Mouse (Mus musculus): Measurements from ENCODE around the gene Zfp148. TPM values are rescaled to one million over a fixed set of nuclear protein-coding genes. Genes with fewer than 3 reads are reported as not detected.

Zfp148 gene
- polyA plus RNA-seq, 1 experiment from 2014 or later, result 55.1 TPM

DNA sequence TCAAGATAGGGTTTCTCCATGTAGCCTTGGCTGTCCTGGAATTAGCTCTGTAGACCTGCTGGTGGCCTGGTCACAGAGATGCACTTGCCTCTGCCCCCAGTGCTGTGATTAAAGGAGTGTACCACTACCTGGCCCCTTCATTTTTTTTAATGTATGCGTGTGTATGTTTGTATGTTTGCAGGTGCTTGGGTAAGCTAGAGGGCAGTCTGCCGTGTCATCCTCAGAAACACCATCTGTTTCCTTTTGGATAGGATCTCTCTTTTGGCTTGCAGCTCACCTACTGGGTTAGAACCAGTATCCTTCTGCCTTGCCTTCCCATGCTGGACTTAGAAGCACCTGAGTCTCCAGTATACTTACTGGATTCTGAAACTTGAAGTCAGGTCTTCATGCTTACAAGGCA is 29.5 kb downstream of the Zfp148 start:
- Histone ChIP-seq H3K4me1 (ENCODE audit: control insufficient read depth, insufficient read depth, low read length) (peaks cover 8% of the 10 kb centered on the region; the same call in 1 of the 2 replicates), H3K27ac (ENCODE audit: low read length) (no peak overlapping the region), H3K4me2 (replicated peaks; ENCODE audit: low read depth, low read length) (no peak overlapping the region), H3K36me3 (ENCODE audit: control insufficient read depth, insufficient read depth, low read length) (no peaks in the 10 kb centered on the region), H3K9me3 (ENCODE audit: control insufficient read depth, low read depth, low read length) (no peaks in the 10 kb centered on the region; the same call in 1 of the 2 replicates), H3K9ac (replicated peaks; ENCODE audit: low read depth, low read length) (no peak overlapping the region), H3K4me3 (ENCODE audit: low read depth, low read length) (no peak overlapping the region), H3K27me3 (ENCODE audit: control insufficient read depth, insufficient read depth, low read length) (no peaks in the 10 kb centered on the region)
- 96% methylated on average over 2 of the region's 2 CpGs for WGBS
- ATAC-seq (ENCODE audit: insufficient number of reproducible peaks, insufficient read depth, low FRiP score, low read depth), result no peak

DNA sequence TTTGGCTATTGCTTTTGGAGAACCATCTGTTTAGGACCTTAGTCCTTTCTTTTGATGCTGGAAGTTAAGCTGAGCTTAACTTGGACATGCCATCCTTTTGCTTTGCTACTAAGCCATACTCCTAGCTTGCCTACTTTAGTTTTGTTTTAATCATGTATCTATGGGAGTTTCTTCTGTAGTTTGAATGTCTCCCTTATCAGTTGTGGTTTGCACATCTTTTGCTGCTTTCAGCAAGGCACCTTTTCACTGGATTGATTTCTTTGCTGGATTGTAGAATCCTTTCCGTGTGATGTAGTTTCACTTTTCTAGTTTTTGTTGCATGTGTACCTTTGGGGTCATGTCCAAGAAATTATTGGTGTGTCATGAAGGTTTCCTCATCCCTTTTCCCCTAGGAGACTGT is 30.0 kb downstream of the Zfp148 start:
- no peak overlapping the region for H3K4me3 ChIP-seq (ENCODE audit: low read depth, low read length)
- no peak for ATAC-seq (ENCODE audit: insufficient number of reproducible peaks, insufficient read depth, low FRiP score, low read depth)
- WGBS, result 79% methylated on average over 1 of the region's 1 CpGs
- peaks cover 11% of the 10 kb centered on the region; the same call in 1 of the 2 replicates for H3K4me1 ChIP-seq (ENCODE audit: control insufficient read depth, insufficient read depth, low read length)
- no peaks in the 10 kb centered on the region for H3K36me3 ChIP-seq (ENCODE audit: control insufficient read depth, insufficient read depth, low read length)
- H3K27me3 ChIP-seq (ENCODE audit: control insufficient read depth, insufficient read depth, low read length), result no peaks in the 10 kb centered on the region
- no peak overlapping the region for H3K27ac ChIP-seq (ENCODE audit: low read length)
- H3K9me3 ChIP-seq (ENCODE audit: control insufficient read depth, low read depth, low read length), result no peaks in the 10 kb centered on the region; the same call in 1 of the 2 replicates
- H3K9ac ChIP-seq (replicated peaks; ENCODE audit: low read depth, low read length), result no peak overlapping the region
- H3K4me2 ChIP-seq (replicated peaks; ENCODE audit: low read depth, low read length), result no peak overlapping the region

DNA sequence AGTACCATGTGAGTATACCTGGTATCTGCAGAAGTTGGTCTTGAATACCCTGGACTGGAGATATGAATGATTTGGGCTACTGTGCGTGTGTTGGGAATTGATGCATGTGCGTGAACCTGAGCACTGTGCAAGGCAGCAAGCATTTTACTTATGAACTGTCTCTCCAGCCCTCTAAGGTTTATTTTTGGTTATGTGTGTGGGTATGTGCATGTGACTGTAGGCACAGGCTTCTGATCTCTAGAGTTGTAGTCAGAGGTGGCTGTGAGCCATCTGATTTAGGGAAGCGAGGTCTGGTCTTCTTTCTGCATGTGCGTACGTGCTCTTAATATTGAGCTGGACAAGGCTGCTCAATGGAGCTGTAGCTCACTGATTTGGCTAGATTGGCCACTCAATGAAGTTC is 33.6 kb downstream of the Zfp148 start:
- Histone ChIP-seq H3K4me3 (ENCODE audit: low read depth, low read length) (no peak overlapping the region), H3K36me3 (ENCODE audit: control insufficient read depth, insufficient read depth, low read length) (no peaks in the 10 kb centered on the region), H3K4me1 (ENCODE audit: control insufficient read depth, insufficient read depth, low read length) (peaks cover 20% of the 10 kb centered on the region), H3K27me3 (ENCODE audit: control insufficient read depth, insufficient read depth, low read length) (no peaks in the 10 kb centered on the region), H3K9ac (replicated peaks; ENCODE audit: low read depth, low read length) (no peak overlapping the region), H3K9me3 (ENCODE audit: control insufficient read depth, low read depth, low read length) (no peaks in the 10 kb centered on the region), H3K4me2 (replicated peaks; ENCODE audit: low read depth, low read length) (no peak overlapping the region), H3K27ac (ENCODE audit: low read length) (no peak overlapping the region)
- no peak for ATAC-seq (ENCODE audit: insufficient number of reproducible peaks, insufficient read depth, low FRiP score, low read depth)
- 79% methylated on average over 5 of the region's 5 CpGs for WGBS

DNA sequence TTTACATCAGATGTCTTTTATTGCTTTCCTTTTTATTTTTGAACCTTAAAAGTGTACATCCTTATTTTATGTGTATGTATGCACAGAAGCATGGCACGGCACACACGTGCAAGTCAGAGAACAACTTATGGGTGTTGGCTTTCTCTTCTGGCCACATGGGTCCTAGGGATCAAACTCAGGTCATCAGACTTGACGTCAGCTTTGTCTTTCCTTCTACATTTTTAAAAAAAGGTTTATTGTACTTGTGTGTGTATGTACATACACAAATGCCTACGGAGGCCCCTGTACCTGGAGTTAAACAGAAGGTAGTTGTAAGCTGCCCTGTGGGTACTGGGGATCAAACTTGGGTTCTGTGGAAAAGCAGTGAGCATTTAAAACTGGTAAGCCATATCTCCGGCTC is 35.0 kb downstream of the Zfp148 start:
- Histone ChIP-seq H3K4me1 (ENCODE audit: control insufficient read depth, insufficient read depth, low read length) (peaks cover 20% of the 10 kb centered on the region), H3K9me3 (ENCODE audit: control insufficient read depth, low read depth, low read length) (no peaks in the 10 kb centered on the region), H3K4me3 (ENCODE audit: low read depth, low read length) (no peak overlapping the region), H3K9ac (replicated peaks; ENCODE audit: low read depth, low read length) (no peak overlapping the region), H3K36me3 (ENCODE audit: control insufficient read depth, insufficient read depth, low read length) (no peaks in the 10 kb centered on the region; the same call in 1 of the 2 replicates), H3K4me2 (replicated peaks; ENCODE audit: low read depth, low read length) (no peak overlapping the region), H3K27ac (ENCODE audit: low read length) (no peak overlapping the region; the same call in 1 of the 2 replicates), H3K27me3 (ENCODE audit: control insufficient read depth, insufficient read depth, low read length) (no peaks in the 10 kb centered on the region)
- no peak for ATAC-seq (ENCODE audit: insufficient number of reproducible peaks, insufficient read depth, low FRiP score, low read depth)
- 67% methylated on average over 5 of the region's 5 CpGs for WGBS

DNA sequence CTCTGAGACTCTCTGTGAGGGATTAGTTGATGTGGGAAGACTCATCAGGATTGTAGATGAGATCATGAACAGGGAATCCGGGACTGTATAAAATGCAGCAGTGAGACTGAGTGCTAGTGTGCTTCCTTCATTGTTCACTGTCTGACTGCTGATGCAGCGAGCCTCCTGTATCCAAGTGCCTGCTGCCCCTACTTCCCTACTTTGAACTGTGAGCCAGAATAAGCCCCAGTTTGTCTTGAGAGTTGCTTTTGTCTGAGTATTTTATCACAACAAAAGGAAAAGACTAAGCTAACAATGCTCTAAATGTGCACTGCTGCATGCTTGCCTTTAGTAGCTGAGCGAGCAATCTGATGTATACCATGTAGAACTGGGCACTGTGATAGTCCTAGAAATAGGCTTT is 47.7 kb downstream of the Zfp148 start:
- Histone ChIP-seq H3K9me3 (ENCODE audit: control insufficient read depth, low read depth, low read length) (no peaks in the 10 kb centered on the region), H3K27ac (ENCODE audit: low read length) (no peak overlapping the region), H3K4me2 (replicated peaks; ENCODE audit: low read depth, low read length) (no peak overlapping the region), H3K4me1 (ENCODE audit: control insufficient read depth, insufficient read depth, low read length) (no peaks in the 10 kb centered on the region), H3K9ac (replicated peaks; ENCODE audit: low read depth, low read length) (no peak overlapping the region), H3K4me3 (ENCODE audit: low read depth, low read length) (no peak overlapping the region), H3K27me3 (ENCODE audit: control insufficient read depth, insufficient read depth, low read length) (no peaks in the 10 kb centered on the region), H3K36me3 (ENCODE audit: control insufficient read depth, insufficient read depth, low read length) (peaks cover 5% of the 10 kb centered on the region; the same call in 1 of the 2 replicates)
- 84% methylated on average over 3 of the region's 3 CpGs for WGBS
- ATAC-seq (ENCODE audit: insufficient number of reproducible peaks, insufficient read depth, low FRiP score, low read depth), result no peak

DNA sequence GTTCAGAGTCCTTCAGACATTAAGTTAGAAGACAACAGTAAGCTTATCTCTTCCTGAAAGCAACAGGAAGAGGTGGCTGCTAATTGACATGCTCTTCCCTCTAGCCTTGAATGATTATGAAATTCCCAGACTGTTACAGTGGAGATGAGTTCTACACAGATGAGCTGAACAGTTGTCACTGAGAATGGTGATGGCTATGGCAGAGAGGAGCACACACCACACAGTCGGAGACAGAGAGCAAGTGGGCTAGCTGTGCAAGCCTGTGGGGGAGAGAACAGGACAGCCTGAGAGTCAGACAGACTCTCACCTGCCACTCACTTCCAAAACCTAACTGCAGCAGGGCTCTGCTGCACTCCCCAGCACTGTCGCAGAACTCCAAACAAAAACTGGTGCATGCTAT is 51.0 kb downstream of the Zfp148 start:
- Histone ChIP-seq H3K27me3 (ENCODE audit: control insufficient read depth, insufficient read depth, low read length) (no peaks in the 10 kb centered on the region), H3K9me3 (ENCODE audit: control insufficient read depth, low read depth, low read length) (no peaks in the 10 kb centered on the region), H3K36me3 (ENCODE audit: control insufficient read depth, insufficient read depth, low read length) (peaks cover 14% of the 10 kb centered on the region), H3K9ac (replicated peaks; ENCODE audit: low read depth, low read length) (no peak overlapping the region), H3K4me1 (ENCODE audit: control insufficient read depth, insufficient read depth, low read length) (no peaks in the 10 kb centered on the region), H3K4me3 (ENCODE audit: low read depth, low read length) (no peak overlapping the region), H3K4me2 (replicated peaks; ENCODE audit: low read depth, low read length) (no peak overlapping the region), H3K27ac (ENCODE audit: low read length) (no peak overlapping the region)
- 86% methylated on average over 2 of the region's 2 CpGs for WGBS
- no peak for ATAC-seq (ENCODE audit: insufficient number of reproducible peaks, insufficient read depth, low FRiP score, low read depth)

DNA sequence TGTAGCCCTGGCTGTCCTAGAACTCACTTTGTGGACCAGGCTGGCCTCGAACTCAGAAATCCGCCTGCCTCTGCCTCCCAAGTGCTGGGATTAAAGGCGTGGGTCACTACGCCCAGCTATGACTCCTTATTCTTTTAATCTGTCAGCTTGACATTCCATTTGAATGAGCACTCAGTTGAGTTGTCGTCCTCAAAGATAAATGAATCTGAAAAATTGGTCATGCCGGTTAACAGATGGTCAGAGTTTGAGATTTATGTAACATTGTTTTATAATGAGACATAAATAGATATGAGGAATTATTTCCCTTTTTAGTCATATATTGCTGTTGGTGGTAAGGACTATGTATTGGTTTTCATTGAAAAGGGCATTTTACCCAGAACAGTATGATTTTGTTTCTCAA is 60.4 kb downstream of the Zfp148 start:
- peaks cover 12% of the 10 kb centered on the region for H3K36me3 ChIP-seq (ENCODE audit: control insufficient read depth, insufficient read depth, low read length)
- H3K4me3 ChIP-seq (ENCODE audit: low read depth, low read length), result no peak overlapping the region
- no peaks in the 10 kb centered on the region for H3K27me3 ChIP-seq (ENCODE audit: control insufficient read depth, insufficient read depth, low read length)
- no peaks in the 10 kb centered on the region for H3K9me3 ChIP-seq (ENCODE audit: control insufficient read depth, low read depth, low read length)
- no peaks in the 10 kb centered on the region for H3K4me1 ChIP-seq (ENCODE audit: control insufficient read depth, insufficient read depth, low read length)
- ATAC-seq (ENCODE audit: insufficient number of reproducible peaks, insufficient read depth, low FRiP score, low read depth), result no peak
- no peak overlapping the region for H3K4me2 ChIP-seq (replicated peaks; ENCODE audit: low read depth, low read length)
- no peak overlapping the region for H3K9ac ChIP-seq (replicated peaks; ENCODE audit: low read depth, low read length)
- H3K27ac ChIP-seq (ENCODE audit: low read length), result no peak overlapping the region
- 88% methylated on average over 6 of the region's 6 CpGs for WGBS

DNA sequence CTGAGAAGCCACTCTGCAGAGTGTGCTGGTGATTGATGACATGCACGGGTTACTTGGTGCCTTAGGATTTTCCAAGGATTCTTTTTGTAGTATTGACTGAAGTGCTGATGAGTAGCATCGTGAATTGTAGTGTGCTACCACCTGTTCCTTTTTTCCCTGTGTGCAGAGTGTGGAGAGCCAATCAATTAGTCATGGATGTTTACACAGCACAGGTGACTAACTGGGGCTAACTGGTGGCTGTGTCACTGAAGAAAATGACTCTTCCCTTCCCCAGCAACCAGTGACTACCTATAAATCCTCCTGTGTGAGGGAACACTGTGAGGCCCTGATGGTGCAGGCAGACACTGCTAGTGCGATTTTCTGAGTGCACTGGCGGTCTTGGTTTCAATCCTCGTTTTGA is 66.2 kb downstream of the Zfp148 start:
- peaks cover 5% of the 10 kb centered on the region; the same call in 1 of the 2 replicates for H3K4me1 ChIP-seq (ENCODE audit: control insufficient read depth, insufficient read depth, low read length)
- no peak for ATAC-seq (ENCODE audit: insufficient number of reproducible peaks, insufficient read depth, low FRiP score, low read depth)
- peaks cover 3% of the 10 kb centered on the region; the same call in 1 of the 2 replicates for H3K36me3 ChIP-seq (ENCODE audit: control insufficient read depth, insufficient read depth, low read length)
- H3K27ac ChIP-seq (ENCODE audit: low read length), result no peak overlapping the region
- H3K9me3 ChIP-seq (ENCODE audit: control insufficient read depth, low read depth, low read length), result no peaks in the 10 kb centered on the region
- WGBS, result 37% methylated on average over 5 of the region's 5 CpGs
- H3K27me3 ChIP-seq (ENCODE audit: control insufficient read depth, insufficient read depth, low read length), result no peaks in the 10 kb centered on the region
- H3K9ac ChIP-seq (replicated peaks; ENCODE audit: low read depth, low read length), result no peak overlapping the region
- H3K4me3 ChIP-seq (ENCODE audit: low read depth, low read length), result no peak overlapping the region
- no peak overlapping the region for H3K4me2 ChIP-seq (replicated peaks; ENCODE audit: low read depth, low read length)

DNA sequence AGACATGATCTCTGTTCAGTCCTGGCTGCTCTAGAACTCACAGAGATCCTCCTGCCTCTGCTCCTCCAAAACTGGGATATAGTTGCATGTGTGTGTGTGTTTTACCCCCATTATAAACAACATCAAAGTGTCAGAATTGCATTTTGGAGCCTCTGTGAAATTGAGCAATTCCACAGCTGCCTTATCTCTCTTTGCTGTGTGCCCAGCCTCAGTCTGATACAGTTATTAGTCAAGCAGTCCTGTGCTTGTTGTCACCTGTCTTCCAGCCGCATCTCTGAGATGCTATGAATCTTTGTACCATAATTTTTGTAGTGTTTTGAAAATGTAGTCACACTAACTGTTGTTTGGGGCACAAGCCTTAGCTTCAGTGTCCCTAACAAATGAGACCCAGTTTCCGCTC is 73.2 kb downstream of the Zfp148 start:
- 78% methylated on average over 2 of the region's 2 CpGs for WGBS
- H3K9ac ChIP-seq (replicated peaks; ENCODE audit: low read depth, low read length), result no peak overlapping the region
- no peak for ATAC-seq (ENCODE audit: insufficient number of reproducible peaks, insufficient read depth, low FRiP score, low read depth)
- H3K27me3 ChIP-seq (ENCODE audit: control insufficient read depth, insufficient read depth, low read length), result no peaks in the 10 kb centered on the region
- no peak overlapping the region for H3K27ac ChIP-seq (ENCODE audit: low read length)
- no peak overlapping the region for H3K4me2 ChIP-seq (replicated peaks; ENCODE audit: low read depth, low read length)
- H3K9me3 ChIP-seq (ENCODE audit: control insufficient read depth, low read depth, low read length), result no peaks in the 10 kb centered on the region
- no peaks in the 10 kb centered on the region for H3K4me1 ChIP-seq (ENCODE audit: control insufficient read depth, insufficient read depth, low read length)
- no peak overlapping the region for H3K4me3 ChIP-seq (ENCODE audit: low read depth, low read length)
- H3K36me3 ChIP-seq (ENCODE audit: control insufficient read depth, insufficient read depth, low read length), result peaks cover 1% of the 10 kb centered on the region; the same call in 1 of the 2 replicates

All from stomach, embryonic 14.5 days (tissue).